Mouse (Mus musculus): ENCODE measurements around the gene Rora. TPM values are rescaled to one million over a fixed set of nuclear protein-coding genes. Genes with fewer than 3 reads are reported as not detected.

Gene Rora
- polyA plus RNA-seq, 1 experiment from 2014 or later = 23.2 TPM

DNA sequence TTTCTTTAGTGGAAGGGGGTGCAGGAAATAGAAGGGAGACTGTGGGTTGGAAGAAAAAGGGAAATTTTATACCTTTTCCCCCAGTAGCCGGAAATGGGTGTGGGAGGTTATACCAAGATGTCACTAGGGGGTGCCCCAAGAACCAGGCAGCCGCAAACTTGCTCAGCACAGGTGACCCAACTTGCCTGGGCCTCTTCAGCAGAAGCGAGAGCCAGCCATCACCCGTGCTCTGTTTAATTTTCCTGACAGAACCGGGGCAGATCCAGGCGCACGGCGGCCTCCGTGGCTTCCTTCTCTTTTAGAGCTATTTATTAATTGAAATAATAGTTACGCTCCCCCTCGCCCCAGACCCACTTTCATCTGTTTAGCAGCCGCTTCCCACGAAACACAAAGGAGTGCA is 313.0 kb downstream of the Rora start:
- H3K9me3 ChIP-seq (ENCODE audit: control insufficient read depth, low read length) = no peaks in the 10 kb centered on the region
- no peaks in the 10 kb centered on the region for H3K36me3 ChIP-seq (ENCODE audit: control insufficient read depth, insufficient read depth, low read length)
- no peak overlapping the region for H3K4me2 ChIP-seq (ENCODE audit: low read depth, low read length)
- no peaks in the 10 kb centered on the region for H3K4me1 ChIP-seq (ENCODE audit: control insufficient read depth, insufficient read depth, low read length)
- ATAC-seq (ENCODE audit: low read depth) = no peak
- no peaks in the 10 kb centered on the region for H3K27me3 ChIP-seq (ENCODE audit: control insufficient read depth, insufficient read depth, low read length)
- H3K4me3 ChIP-seq (ENCODE audit: low read depth, low read length) = no peak overlapping the region
- H3K27ac ChIP-seq (ENCODE audit: low read depth, low read length) = no peak overlapping the region
- H3K9ac ChIP-seq (replicated peaks; ENCODE audit: low read depth, low read length) = no peak overlapping the region
- WGBS = 59% methylated on average over 13 of the region's 13 CpGs

DNA sequence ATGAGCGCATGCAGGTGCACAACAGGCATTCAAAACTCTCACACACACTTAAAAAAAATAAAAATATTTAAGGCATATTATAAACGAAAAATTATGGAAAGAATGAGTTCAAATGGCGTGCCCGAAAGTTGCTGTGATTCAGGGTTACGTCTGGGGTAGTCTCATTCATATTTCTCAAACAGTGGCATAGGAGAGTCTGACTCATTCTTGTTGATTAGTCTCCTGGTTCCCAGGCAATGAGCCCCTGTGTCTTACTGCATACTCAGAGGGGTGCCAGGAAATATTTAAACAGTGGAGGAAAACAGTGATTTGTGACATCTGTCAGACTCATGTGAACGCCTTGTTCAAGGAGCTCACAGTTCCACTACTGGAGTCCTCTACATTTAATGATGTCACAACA is 316.5 kb downstream of the Rora start:
- 84% methylated on average over 6 of the region's 6 CpGs for WGBS
- Histone ChIP-seq H3K4me2 (ENCODE audit: low read depth, low read length) (no peak overlapping the region), H3K9ac (replicated peaks; ENCODE audit: low read depth, low read length) (no peak overlapping the region), H3K27me3 (ENCODE audit: control insufficient read depth, insufficient read depth, low read length) (no peaks in the 10 kb centered on the region), H3K4me1 (ENCODE audit: control insufficient read depth, insufficient read depth, low read length) (no peaks in the 10 kb centered on the region), H3K36me3 (ENCODE audit: control insufficient read depth, insufficient read depth, low read length) (no peaks in the 10 kb centered on the region), H3K9me3 (ENCODE audit: control insufficient read depth, low read length) (no peaks in the 10 kb centered on the region), H3K27ac (ENCODE audit: low read depth, low read length) (no peak overlapping the region), H3K4me3 (ENCODE audit: low read depth, low read length) (no peak overlapping the region)
- no peak for ATAC-seq (ENCODE audit: low read depth)

DNA sequence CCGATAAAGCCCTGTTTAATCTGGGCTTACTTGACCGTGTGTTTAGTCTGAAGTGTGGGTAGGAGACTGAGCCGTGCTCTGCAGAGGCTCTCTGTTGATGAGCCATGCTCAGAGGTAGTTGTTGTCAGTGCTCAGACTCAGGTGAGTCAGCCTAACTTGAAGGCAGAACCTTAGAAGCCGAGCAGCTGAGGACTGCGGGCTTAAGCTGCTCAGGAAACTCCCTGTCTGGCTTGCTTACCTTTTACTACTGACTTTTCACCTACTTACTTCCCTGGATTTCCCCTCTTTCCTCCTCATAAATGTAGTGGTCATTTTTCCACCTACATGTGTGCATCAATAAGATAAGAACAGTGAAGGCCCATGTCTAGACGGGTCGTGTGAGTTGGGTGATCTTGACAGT is 318.7 kb downstream of the Rora start:
- no peak overlapping the region for H3K4me2 ChIP-seq (ENCODE audit: low read depth, low read length)
- H3K4me1 ChIP-seq (ENCODE audit: control insufficient read depth, insufficient read depth, low read length) = no peaks in the 10 kb centered on the region
- H3K9me3 ChIP-seq (ENCODE audit: control insufficient read depth, low read length) = no peaks in the 10 kb centered on the region
- WGBS = 94% methylated on average over 7 of the region's 7 CpGs
- no peak overlapping the region for H3K4me3 ChIP-seq (ENCODE audit: low read depth, low read length)
- H3K27ac ChIP-seq (ENCODE audit: low read depth, low read length) = no peak overlapping the region
- ATAC-seq (ENCODE audit: low read depth) = no peak
- H3K36me3 ChIP-seq (ENCODE audit: control insufficient read depth, insufficient read depth, low read length) = no peaks in the 10 kb centered on the region
- no peak overlapping the region for H3K9ac ChIP-seq (replicated peaks; ENCODE audit: low read depth, low read length)
- no peaks in the 10 kb centered on the region for H3K27me3 ChIP-seq (ENCODE audit: control insufficient read depth, insufficient read depth, low read length)

DNA sequence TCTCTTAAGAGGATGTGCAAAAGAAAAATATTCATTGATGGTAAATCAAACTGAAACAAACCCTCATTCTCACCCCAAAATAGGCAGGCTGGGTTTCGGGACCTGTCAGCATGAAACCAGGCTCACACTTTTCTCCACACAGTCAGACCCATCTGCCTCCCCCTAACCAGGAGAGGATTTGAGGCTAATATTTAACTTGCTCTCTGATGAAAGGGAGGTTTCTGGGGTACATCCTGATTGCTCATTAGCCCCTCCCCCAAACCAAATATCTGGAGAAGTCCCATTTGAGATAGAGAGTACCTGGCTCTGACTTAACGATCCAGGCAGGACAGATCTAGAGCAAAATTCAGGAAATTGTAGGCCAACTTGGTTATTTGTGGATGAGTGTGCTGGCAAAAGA is 320.9 kb downstream of the Rora start:
- Histone ChIP-seq H3K9ac (replicated peaks; ENCODE audit: low read depth, low read length) (no peak overlapping the region), H3K4me2 (ENCODE audit: low read depth, low read length) (no peak overlapping the region), H3K36me3 (ENCODE audit: control insufficient read depth, insufficient read depth, low read length) (no peaks in the 10 kb centered on the region), H3K27ac (ENCODE audit: low read depth, low read length) (no peak overlapping the region), H3K27me3 (ENCODE audit: control insufficient read depth, insufficient read depth, low read length) (no peaks in the 10 kb centered on the region), H3K4me3 (ENCODE audit: low read depth, low read length) (no peak overlapping the region), H3K4me1 (ENCODE audit: control insufficient read depth, insufficient read depth, low read length) (no peaks in the 10 kb centered on the region), H3K9me3 (ENCODE audit: control insufficient read depth, low read length) (no peaks in the 10 kb centered on the region)
- no peak for ATAC-seq (ENCODE audit: low read depth)
- 88% methylated on average over 2 of the region's 2 CpGs for WGBS

DNA sequence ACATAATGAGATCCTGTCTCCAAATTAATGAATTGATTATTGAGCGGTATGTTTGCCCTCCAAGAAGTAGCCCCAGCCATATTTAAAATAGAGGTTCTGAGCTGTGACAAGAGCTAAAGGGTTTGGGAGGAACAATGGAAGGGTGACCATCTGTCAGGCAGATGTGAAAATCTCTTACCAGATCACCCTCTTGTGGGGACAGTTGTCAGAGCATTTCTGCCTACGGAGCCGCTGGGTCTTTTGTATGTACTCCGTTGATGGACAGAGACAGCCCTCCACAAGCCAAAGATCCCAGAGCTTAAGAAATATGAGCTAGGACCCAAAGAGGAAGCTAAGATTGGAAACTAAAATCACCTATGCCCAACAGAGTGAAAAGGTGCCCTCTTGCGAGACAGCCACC is 322.6 kb downstream of the Rora start:
- Histone ChIP-seq H3K4me3 (ENCODE audit: low read depth, low read length) (no peak overlapping the region), H3K4me2 (ENCODE audit: low read depth, low read length) (no peak overlapping the region), H3K4me1 (ENCODE audit: control insufficient read depth, insufficient read depth, low read length) (no peaks in the 10 kb centered on the region), H3K36me3 (ENCODE audit: control insufficient read depth, insufficient read depth, low read length) (no peaks in the 10 kb centered on the region), H3K27ac (ENCODE audit: low read depth, low read length) (no peak overlapping the region), H3K9ac (replicated peaks; ENCODE audit: low read depth, low read length) (no peak overlapping the region), H3K27me3 (ENCODE audit: control insufficient read depth, insufficient read depth, low read length) (no peaks in the 10 kb centered on the region), H3K9me3 (ENCODE audit: control insufficient read depth, low read length) (no peaks in the 10 kb centered on the region)
- 55% methylated on average over 5 of the region's 5 CpGs for WGBS
- ATAC-seq (ENCODE audit: low read depth) = no peak

DNA sequence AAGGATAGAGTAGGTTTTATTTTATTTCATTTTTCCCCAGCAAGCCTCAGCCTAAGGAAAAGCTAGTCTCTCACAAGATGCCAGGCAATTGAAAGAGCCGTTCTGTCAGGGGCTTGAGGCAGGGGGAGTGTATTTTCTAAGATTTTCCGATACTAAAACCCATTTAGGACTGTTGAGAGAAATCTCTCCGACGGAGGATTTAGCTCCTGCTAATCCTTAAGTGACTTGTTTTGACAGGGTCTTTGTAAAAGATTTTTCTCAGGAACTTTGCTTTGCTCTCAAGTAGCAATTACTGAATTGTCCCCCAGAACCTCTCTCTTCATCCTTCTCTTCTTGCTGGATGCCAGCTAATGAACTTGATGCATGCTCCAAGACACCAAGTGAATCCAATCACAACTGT is 323.3 kb downstream of the Rora start:
- Histone ChIP-seq H3K9ac (replicated peaks; ENCODE audit: low read depth, low read length) (no peak overlapping the region), H3K27ac (ENCODE audit: low read depth, low read length) (no peak overlapping the region), H3K9me3 (ENCODE audit: control insufficient read depth, low read length) (no peaks in the 10 kb centered on the region), H3K4me1 (ENCODE audit: control insufficient read depth, insufficient read depth, low read length) (no peaks in the 10 kb centered on the region), H3K4me2 (ENCODE audit: low read depth, low read length) (no peak overlapping the region), H3K4me3 (ENCODE audit: low read depth, low read length) (no peak overlapping the region), H3K36me3 (ENCODE audit: control insufficient read depth, insufficient read depth, low read length) (no peaks in the 10 kb centered on the region), H3K27me3 (ENCODE audit: control insufficient read depth, insufficient read depth, low read length) (no peaks in the 10 kb centered on the region)
- ATAC-seq (ENCODE audit: low read depth) = no peak
- WGBS = 77% methylated on average over 4 of the region's 4 CpGs

DNA sequence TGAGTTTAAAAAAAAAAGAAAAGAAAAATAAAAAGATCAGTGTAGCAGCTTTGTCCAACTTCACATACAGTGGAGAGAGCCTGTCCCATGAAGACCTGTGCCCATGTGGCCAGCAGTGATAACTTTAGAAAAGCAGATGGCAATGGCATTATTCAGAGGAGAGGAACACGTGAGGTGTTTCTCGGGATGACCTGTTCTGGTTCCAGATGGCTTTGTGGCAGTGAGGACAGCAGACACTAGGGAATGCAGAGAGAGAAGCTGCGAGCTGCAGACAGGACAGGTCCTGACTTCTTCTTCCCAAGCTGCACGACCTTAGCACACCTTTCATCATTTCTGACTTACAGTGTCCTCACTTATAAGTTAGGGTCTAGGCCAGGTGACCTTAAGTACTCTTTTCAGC is 325.1 kb downstream of the Rora start:
- WGBS = 78% methylated on average over 4 of the region's 4 CpGs
- H3K27ac ChIP-seq (ENCODE audit: low read depth, low read length) = no peak overlapping the region
- H3K9ac ChIP-seq (replicated peaks; ENCODE audit: low read depth, low read length) = no peak overlapping the region
- no peak overlapping the region for H3K4me2 ChIP-seq (ENCODE audit: low read depth, low read length)
- no peaks in the 10 kb centered on the region for H3K27me3 ChIP-seq (ENCODE audit: control insufficient read depth, insufficient read depth, low read length)
- H3K36me3 ChIP-seq (ENCODE audit: control insufficient read depth, insufficient read depth, low read length) = no peaks in the 10 kb centered on the region
- H3K4me3 ChIP-seq (ENCODE audit: low read depth, low read length) = no peak overlapping the region
- no peak for ATAC-seq (ENCODE audit: low read depth)
- H3K4me1 ChIP-seq (ENCODE audit: control insufficient read depth, insufficient read depth, low read length) = no peaks in the 10 kb centered on the region
- H3K9me3 ChIP-seq (ENCODE audit: control insufficient read depth, low read length) = no peaks in the 10 kb centered on the region

DNA sequence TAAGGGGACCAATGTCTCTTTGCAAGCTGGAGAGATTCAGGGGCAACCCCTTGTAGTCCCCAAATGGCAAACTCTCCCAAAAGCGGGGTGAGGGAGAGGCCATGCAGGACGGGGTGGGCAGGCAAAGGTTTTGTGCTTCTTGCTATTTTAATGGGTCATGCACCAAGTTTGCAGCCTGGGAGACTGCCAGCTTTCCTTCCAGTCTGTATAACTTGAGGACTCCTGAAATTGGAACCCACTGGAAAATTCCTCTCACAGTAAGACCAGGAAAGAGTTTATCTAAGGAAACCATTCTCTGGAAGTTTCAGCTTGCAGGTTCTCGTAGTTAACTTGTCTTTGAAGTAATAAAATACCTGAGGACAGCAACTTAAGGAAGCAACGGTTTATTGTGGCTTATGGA is 326.5 kb downstream of the Rora start:
- Histone ChIP-seq H3K36me3 (ENCODE audit: control insufficient read depth, insufficient read depth, low read length) (no peaks in the 10 kb centered on the region), H3K9me3 (ENCODE audit: control insufficient read depth, low read length) (no peaks in the 10 kb centered on the region), H3K4me2 (ENCODE audit: low read depth, low read length) (no peak overlapping the region), H3K4me3 (ENCODE audit: low read depth, low read length) (no peak overlapping the region), H3K9ac (replicated peaks; ENCODE audit: low read depth, low read length) (no peak overlapping the region), H3K4me1 (ENCODE audit: control insufficient read depth, insufficient read depth, low read length) (no peaks in the 10 kb centered on the region), H3K27ac (ENCODE audit: low read depth, low read length) (no peak overlapping the region), H3K27me3 (ENCODE audit: control insufficient read depth, insufficient read depth, low read length) (no peaks in the 10 kb centered on the region)
- 78% methylated on average over 4 of the region's 4 CpGs for WGBS
- no peak for ATAC-seq (ENCODE audit: low read depth)

DNA sequence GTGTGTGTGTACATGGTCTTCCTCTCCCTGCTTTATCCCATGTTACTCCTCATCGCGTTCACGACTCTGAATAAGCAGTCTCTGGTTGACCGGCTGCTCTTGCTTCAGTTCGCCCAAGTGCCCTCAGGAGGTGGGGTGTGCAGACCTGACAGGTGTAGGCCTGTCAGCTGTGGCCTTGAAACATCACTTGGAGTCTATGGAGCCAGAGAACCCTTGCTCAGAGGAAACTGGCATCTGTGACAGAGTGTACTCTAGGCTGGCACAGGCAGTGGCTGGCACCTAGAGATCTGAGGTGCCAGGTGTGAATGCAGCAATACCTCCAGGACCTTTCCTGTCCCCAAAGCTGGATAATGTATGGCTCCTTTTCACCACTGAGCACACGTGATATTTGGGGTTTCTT is 331.5 kb downstream of the Rora start:
- H3K9me3 ChIP-seq (ENCODE audit: control insufficient read depth, low read length) = no peaks in the 10 kb centered on the region
- no peak for ATAC-seq (ENCODE audit: low read depth)
- H3K27ac ChIP-seq (ENCODE audit: low read depth, low read length) = no peak overlapping the region
- H3K4me2 ChIP-seq (ENCODE audit: low read depth, low read length) = no peak overlapping the region
- peaks cover 4% of the 10 kb centered on the region; the same call in 1 of the 2 replicates for H3K4me1 ChIP-seq (ENCODE audit: control insufficient read depth, insufficient read depth, low read length)
- H3K27me3 ChIP-seq (ENCODE audit: control insufficient read depth, insufficient read depth, low read length) = no peaks in the 10 kb centered on the region
- no peak overlapping the region for H3K9ac ChIP-seq (replicated peaks; ENCODE audit: low read depth, low read length)
- H3K4me3 ChIP-seq (ENCODE audit: low read depth, low read length) = no peak overlapping the region
- H3K36me3 ChIP-seq (ENCODE audit: control insufficient read depth, insufficient read depth, low read length) = no peaks in the 10 kb centered on the region
- 82% methylated on average over 6 of the region's 6 CpGs for WGBS

DNA sequence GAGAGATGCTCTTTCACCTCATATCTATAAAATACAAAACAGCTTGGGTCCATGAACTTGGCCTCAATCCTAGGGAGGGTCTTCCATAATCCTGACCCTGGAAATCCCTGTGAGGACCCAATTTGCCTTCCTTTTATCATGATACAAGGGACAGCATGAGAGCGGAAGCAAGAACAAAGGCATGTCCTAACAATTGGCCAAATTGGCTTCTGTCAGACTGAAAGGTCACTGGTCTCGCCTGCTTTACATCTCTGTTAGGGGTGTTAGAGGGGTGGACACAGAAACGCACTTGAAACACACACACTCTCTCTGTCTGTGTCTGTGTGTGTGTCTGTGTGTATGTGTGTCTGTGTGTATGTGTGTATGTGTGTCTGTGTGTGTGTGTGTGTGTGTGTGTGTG is 332.2 kb downstream of the Rora start:
- H3K36me3 ChIP-seq (ENCODE audit: control insufficient read depth, insufficient read depth, low read length) = no peaks in the 10 kb centered on the region
- H3K9me3 ChIP-seq (ENCODE audit: control insufficient read depth, low read length) = no peaks in the 10 kb centered on the region
- peaks cover 4% of the 10 kb centered on the region; the same call in 1 of the 2 replicates for H3K4me1 ChIP-seq (ENCODE audit: control insufficient read depth, insufficient read depth, low read length)
- H3K4me3 ChIP-seq (ENCODE audit: low read depth, low read length) = no peak overlapping the region
- no peaks in the 10 kb centered on the region for H3K27me3 ChIP-seq (ENCODE audit: control insufficient read depth, insufficient read depth, low read length)
- no peak overlapping the region for H3K4me2 ChIP-seq (ENCODE audit: low read depth, low read length)
- no peak overlapping the region for H3K27ac ChIP-seq (ENCODE audit: low read depth, low read length)
- 29% methylated on average over 3 of the region's 3 CpGs for WGBS
- ATAC-seq (ENCODE audit: low read depth) = no peak
- no peak overlapping the region for H3K9ac ChIP-seq (replicated peaks; ENCODE audit: low read depth, low read length)

All from neural tube, embryonic 14.5 days (tissue).